Mouse (Mus musculus) lung, postnatal 0 days (tissue): ENCODE results near the gene Stpg1.

Experiments used
- CTCF ChIP-seq: IDR thresholded peaks from 2 replicates; pipeline ENCODE4 v1.5.1; 2016; ENCODE audit warnings: antibody characterized with exemption, mild to moderate bottlenecking
- EP300 ChIP-seq: IDR thresholded peaks from 2 replicates; pipeline ENCODE4 v1.6.1; 2016; ENCODE audit warnings: antibody characterized with exemption, mild to moderate bottlenecking, control low read depth

DNA sequence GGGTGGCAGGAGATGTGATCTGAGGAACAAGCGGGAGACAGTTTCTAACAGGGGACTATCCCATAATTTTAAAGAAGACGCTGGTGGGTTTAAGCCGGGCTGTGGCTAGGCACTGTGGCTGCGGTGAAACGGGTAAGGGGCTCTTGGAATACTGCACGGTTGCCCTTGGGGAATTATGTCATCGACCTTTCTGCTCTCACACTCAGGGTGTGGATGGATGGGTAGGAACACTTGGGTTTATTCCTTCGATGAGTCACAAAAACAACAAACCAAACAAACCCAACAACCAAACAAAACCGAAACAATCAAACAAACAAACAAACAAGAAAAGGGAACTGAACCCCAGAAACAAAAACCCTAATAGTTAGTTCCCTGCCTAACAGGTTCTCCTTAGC, 804 bp downstream of the Stpg1 start:
- TF ChIP-seq CTCF (no peak), EP300 (no peak)
